Mouse (Mus musculus) T-helper 2 cell (primary cell): ENCODE results near the gene Dbp.

Experiments used
- in situ Hi-C: fragments of 300-600 bp; cut with MboI, MseI; formaldehyde crosslinking; loops from one replicate; pipeline ENCODE4 v1.15.1; 2025; ENCODE audit warnings: high pct_unique_total_duplicates

The Dbp gene

GRCm38 (mm10) chr7:45723781-45724180 lies 18.9 kb downstream of the Dbp start:
- in situ Hi-C loops: no loop called here

- in situ Hi-C loops: no loop called here
These were observed 20.3 kb downstream of the Dbp start for GRCm38 (mm10) chr7:45725151-45725550.

GRCm38 (mm10) chr7:45725713-45726112 lies 20.8 kb downstream of the Dbp start, which contains the start of gene Spaca4:
TSS of gene Spaca4 (minus strand) at chr7:45725813.
- in situ Hi-C loops: no loop called here

GRCm38 (mm10) chr7:45726419-45726818 lies 21.5 kb downstream of the Dbp start:
- in situ Hi-C loops: no loop called here

- in situ Hi-C loops: no loop called here
These were observed 22.7 kb downstream of the Dbp start for GRCm38 (mm10) chr7:45727625-45728024.

GRCm38 (mm10) chr7:45730727-45731431 lies 26.0 kb downstream of the Dbp start:
- in situ Hi-C loops: loop anchor here (5.0 kb wide), 2 partner anchors 81 to 211 kb away; partner anchors contain the start of gene Cyth2

- in situ Hi-C loops: loop anchor here (5.0 kb wide), 2 partner anchors 79 to 209 kb away; partner anchors contain the start of gene Cyth2
These were observed 28.6 kb downstream of the Dbp start for GRCm38 (mm10) chr7:45733477-45733876.

GRCm38 (mm10) chr7:45739162-45739763 lies 34.4 kb downstream of the Dbp start:
- in situ Hi-C loops: no loop called here

- in situ Hi-C loops: loop anchor here (5.0 kb wide), 1 partner anchor 182 kb away; the partner anchor contains the start of genes Ccdc114 and Emp3
These were observed 34.9 kb downstream of the Dbp start for GRCm38 (mm10) chr7:45739820-45740219.

- in situ Hi-C loops: loop anchor here (5.0 kb wide), 1 partner anchor 181 kb away; the partner anchor contains the start of genes Ccdc114 and Emp3
These were observed 36.4 kb downstream of the Dbp start for GRCm38 (mm10) chr7:45741308-45741707.

GRCm38 (mm10) chr7:45741777-45742176 lies 36.9 kb downstream of the Dbp start:
- in situ Hi-C loops: loop anchor here (5.0 kb wide), 1 partner anchor 181 kb away; the partner anchor contains the start of genes Ccdc114 and Emp3

- in situ Hi-C loops: loop anchor here (5.0 kb wide), 1 partner anchor 180 kb away; the partner anchor contains the start of genes Ccdc114 and Emp3
These were observed 37.5 kb downstream of the Dbp start for GRCm38 (mm10) chr7:45742338-45742737.

- in situ Hi-C loops: loop anchor here (5.0 kb wide), 1 partner anchor 178 kb away; the partner anchor contains the start of genes Ccdc114 and Emp3
These were observed 39.5 kb downstream of the Dbp start for GRCm38 (mm10) chr7:45744387-45744786.

GRCm38 (mm10) chr7:45746518-45746917 lies 41.6 kb downstream of the Dbp start:
- in situ Hi-C loops: no loop called here

- in situ Hi-C loops: no loop called here
These were observed 42.6 kb downstream of the Dbp start for GRCm38 (mm10) chr7:45747450-45747849.

GRCm38 (mm10) chr7:45748110-45748509 lies 43.2 kb downstream of the Dbp start:
- in situ Hi-C loops: no loop called here

GRCm38 (mm10) chr7:45749401-45749800 lies 44.5 kb downstream of the Dbp start:
- in situ Hi-C loops: no loop called here

- in situ Hi-C loops: no loop called here
These were observed 45.3 kb downstream of the Dbp start for GRCm38 (mm10) chr7:45750162-45750561.

- in situ Hi-C loops: no loop called here
These were observed 50.8 kb downstream of the Dbp start for GRCm38 (mm10) chr7:45755703-45756102.

GRCm38 (mm10) chr7:45759400-45759799 lies 54.5 kb downstream of the Dbp start:
- in situ Hi-C loops: no loop called here
